Mouse (Mus musculus) natural killer cell, adult 2 months (primary cell): Measurements from ENCODE around the gene Ifitm2.

Experiments used
- DNase-seq, 2 experiments: peaks; one replicate each; pipeline ENCODE4 v3.0.0; 2022; ENCODE audit warnings: low spot score in 2 of 2

The Ifitm2 gene

GRCm38 (mm10) chr7:140907131-140907530 is 48.7 kb downstream of the Ifitm2 start:
- DNase-seq = no peak

- no peak for DNase-seq
Measured at GRCm38 (mm10) chr7:140905642-140906081, 50.1 kb downstream of the Ifitm2 start.
